Mouse (Mus musculus) neural tube, embryonic 12.5 days (tissue): ENCODE data around the gene Atp2a2. TPM values are rescaled to one million over a fixed set of nuclear protein-coding genes. Genes with fewer than 3 reads are reported as not detected.

Experiments used
- ATAC-seq: fragments of 200-750 bp; cut with Nextera tagmentation; 2 replicates; pipeline ENCODE4 v1.8.0; 2017; ENCODE audit warnings: low read depth, mild to moderate bottlenecking, moderate TSS enrichment, moderate library complexity; ENCODE audit not compliant: low FRiP score
- H3K27ac ChIP-seq: fragments of 300-500 bp; sonication (generic); 2 replicates; pipeline ENCODE4 v1.5.1; 2016
- H3K27me3 ChIP-seq: fragments of 300-500 bp; sonication (generic); replicated peaks from 2 replicates; pipeline ENCODE4 v1.6.1; 2016; ENCODE audit warnings: mild to moderate bottlenecking
- H3K36me3 ChIP-seq: fragments of 300-500 bp; sonication (generic); 2 replicates; pipeline ENCODE4 v1.6.1; 2016; ENCODE audit warnings: mild to moderate bottlenecking
- H3K4me1 ChIP-seq: fragments of 300-500 bp; sonication (generic); 2 replicates; pipeline ENCODE4 v1.6.1; 2016
- H3K4me2 ChIP-seq: fragments of 300-500 bp; sonication (generic); replicated peaks from 2 replicates; pipeline ENCODE4 v1.6.1; 2016; ENCODE audit warnings: mild to moderate bottlenecking
- H3K4me3 ChIP-seq: fragments of 300-500 bp; sonication (generic); 2 replicates; pipeline ENCODE4 v1.5.1; 2016
- H3K9ac ChIP-seq: fragments of 300-500 bp; sonication (generic); 2 replicates; pipeline ENCODE4 v1.6.1; 2016; ENCODE audit warnings: mild to moderate bottlenecking
- H3K9me3 ChIP-seq: fragments of 300-500 bp; sonication (generic); 2 replicates; pipeline ENCODE4 v1.6.1; 2016; ENCODE audit warnings: mild to moderate bottlenecking
- WGBS: fragments of 180-500 bp; shearing (Covaris S2); methylation state at CpG from one replicate; pipeline ENCODE4 v1.1.7; 2016; 5-methylcytosine and 5-hydroxymethylcytosine counted together
- polyA plus RNA-seq: library from polyadenylated mRNA; unstranded; fragments of >200 nt; fragmentation: Nextera tagmentation; extraction: Ambion mirVana; gene quantifications from 2 replicates; pipeline ENCODE4 v1.2.1, GENCODE M21; 2016

Atp2a2 gene
- polyA plus RNA-seq: 67.6 and 76.1 TPM in 2 replicates

DNA sequence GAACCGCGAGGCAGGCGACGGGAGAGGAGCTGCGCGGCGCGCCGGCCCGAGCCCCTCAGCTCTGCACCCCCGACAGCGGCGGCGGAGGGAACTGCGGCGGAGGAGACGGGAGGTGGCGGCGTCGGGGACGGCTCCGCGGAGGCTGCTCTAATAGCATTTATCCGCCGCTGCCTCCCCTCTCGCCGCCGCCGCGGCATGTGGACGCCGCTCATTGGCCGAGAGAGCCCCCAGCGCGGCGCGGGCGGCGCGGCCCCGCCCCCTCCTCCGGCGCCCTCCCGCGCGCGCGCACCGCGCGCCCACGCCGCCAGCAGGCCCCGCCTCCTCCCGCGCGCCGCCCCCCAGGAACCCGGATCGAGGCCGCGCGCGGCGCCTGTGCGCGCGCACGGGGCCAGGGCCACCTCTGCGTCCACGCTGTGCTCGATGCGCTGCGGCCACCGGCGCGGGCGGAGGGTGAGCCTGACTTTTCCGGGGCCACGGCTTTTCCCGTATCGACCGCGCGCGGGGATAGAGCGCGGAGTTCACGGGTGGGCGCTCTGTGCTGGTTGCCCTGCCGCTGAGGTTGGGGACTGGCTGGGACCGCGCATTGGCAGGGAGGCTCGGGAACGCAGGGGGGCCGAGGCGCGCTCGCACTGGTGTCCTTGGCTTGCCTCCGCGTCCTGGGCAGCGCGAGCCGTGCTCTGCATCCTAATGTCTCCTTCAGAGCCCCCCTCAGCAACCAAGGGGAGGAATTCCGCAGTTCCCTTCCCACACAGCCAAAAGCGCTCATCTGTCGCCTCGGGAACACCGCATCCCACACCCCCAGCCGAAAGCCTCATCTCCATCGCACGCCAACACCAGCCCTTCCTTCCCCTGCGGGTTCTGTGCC, at the start of gene Atp2a2:
Gene Atp2a2, minus strand, starts transcription at position 149 of the 865 bp plus-strand sequence.
- under 1% methylated on average over 93 of the region's 113 CpGs for WGBS
- Histone ChIP-seq H3K36me3 (peaks cover 8% of the 10 kb centered on the region), H3K4me2 (peak within 1 kb of the TSS; percentile 73), H3K27me3 (no peaks in the 10 kb centered on the region), H3K4me1 (peaks cover 36% of the 10 kb centered on the region), H3K9ac (peak within 1 kb of the TSS; percentile 100), H3K9me3 (no peaks in the 10 kb centered on the region), H3K27ac (peak within 1 kb of the TSS; percentile 99), H3K4me3 (peak within 1 kb of the TSS; percentile 94)
- peak; percentile 93 for ATAC-seq

DNA sequence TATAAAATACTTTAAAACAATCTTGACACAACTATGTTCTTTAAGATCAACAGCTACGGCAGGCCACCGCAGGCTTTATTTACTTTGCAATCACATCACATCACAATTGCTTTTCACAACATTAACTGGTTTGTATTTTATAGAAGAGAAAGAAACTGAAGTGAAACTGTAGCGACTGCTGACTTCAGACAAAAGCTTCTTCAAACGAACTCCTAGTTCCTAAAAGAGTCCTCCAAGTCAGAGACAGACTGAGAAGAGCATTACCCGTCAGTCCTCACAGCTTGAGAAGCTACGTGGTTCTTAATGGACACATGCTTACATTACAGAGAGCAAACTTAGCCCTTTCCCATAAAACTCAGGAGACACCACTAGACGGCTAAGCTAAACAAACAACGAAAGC, 48.4 kb upstream of the Atp2a2 start:
- Histone ChIP-seq H3K27me3 (no peaks in the 10 kb centered on the region), H3K4me2 (no peak overlapping the region), H3K4me3 (no peak overlapping the region), H3K9me3 (no peaks in the 10 kb centered on the region), H3K9ac (no peak overlapping the region), H3K36me3 (0 out of 2 replicates have a peak, but pooled peaks cover 3% of the 10 kb centered on the region), H3K4me1 (no peaks in the 10 kb centered on the region), H3K27ac (no peak overlapping the region)
- 63% methylated on average over 8 of the region's 8 CpGs for WGBS
- no peak for ATAC-seq

DNA sequence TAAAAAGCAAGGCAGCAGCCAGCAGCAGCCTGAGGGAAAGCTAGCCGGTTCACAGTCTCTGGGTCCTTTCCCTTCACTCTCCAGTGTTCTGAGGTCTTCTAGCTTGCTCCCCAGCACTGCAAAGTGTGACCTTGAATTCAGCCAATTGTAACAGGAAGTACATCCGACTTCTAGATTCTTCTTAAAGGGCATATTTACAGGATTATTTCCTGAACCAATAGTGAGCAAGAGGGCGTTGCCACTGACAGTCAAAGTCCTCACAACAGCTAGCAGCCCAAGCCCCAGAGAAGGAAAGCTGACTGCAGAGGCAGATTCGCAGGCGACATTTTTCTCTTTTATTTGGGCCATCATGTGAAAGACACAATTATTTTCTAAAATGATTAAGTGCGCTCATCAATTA, 46.6 kb upstream of the Atp2a2 start:
- 0 out of 2 replicates have a peak, but pooled peaks cover 6% of the 10 kb centered on the region for H3K36me3 ChIP-seq
- H3K4me1 ChIP-seq: no peaks in the 10 kb centered on the region
- WGBS: 83% methylated on average over 6 of the region's 6 CpGs
- H3K27ac ChIP-seq: no peak overlapping the region
- ATAC-seq: no peak
- no peaks in the 10 kb centered on the region for H3K27me3 ChIP-seq
- no peak overlapping the region for H3K4me2 ChIP-seq
- H3K9ac ChIP-seq: no peak overlapping the region
- H3K9me3 ChIP-seq: no peaks in the 10 kb centered on the region
- no peak overlapping the region for H3K4me3 ChIP-seq

DNA sequence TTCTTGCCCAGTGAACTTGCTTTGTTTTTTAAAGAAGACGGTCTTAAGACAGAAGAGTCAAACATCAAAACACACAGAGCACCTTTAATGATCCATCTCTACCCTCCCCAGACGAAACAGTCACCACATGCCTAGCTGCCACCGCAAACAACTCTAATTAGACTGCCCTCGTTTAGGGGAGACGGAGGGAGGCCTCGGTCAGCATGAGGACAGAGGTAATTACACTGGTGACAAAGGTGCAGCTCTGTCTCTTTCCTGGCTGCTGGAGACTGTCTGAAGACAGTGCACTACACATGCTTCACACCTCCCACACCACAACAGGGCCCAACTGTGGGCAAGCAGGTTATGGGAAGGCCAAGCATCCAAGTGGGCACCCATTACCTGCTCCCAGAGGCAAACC, 45.8 kb upstream of the Atp2a2 start:
- Histone ChIP-seq H3K27ac (no peak overlapping the region), H3K4me1 (no peaks in the 10 kb centered on the region)

DNA sequence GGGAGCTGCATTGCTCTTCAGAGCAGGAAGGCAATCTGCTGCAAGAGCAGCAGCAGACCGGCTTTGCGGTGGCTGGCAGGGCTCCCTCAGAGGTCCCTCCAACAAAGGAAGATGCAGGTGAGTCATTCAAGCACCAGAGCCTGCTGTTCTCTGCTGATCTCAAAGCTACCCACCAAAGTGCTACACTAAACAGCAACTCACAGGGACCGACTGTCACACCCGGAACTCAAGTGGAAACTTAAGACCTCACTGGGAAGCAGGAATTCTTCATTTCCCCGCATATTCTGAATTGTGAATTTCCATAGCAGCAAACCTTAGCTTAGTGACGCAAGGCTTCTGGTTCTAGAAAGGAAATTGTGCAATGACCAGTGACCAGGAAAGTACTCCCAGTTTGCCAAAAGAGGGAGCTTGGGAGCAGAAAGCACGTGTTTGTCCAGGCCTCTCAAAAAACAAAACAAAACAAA, 45.3 kb upstream of the Atp2a2 start:
- 64% methylated on average over 7 of the region's 7 CpGs for WGBS
- no peak for ATAC-seq
- H3K4me1 ChIP-seq: no peaks in the 10 kb centered on the region
- no peak overlapping the region for H3K9ac ChIP-seq
- no peak overlapping the region for H3K4me2 ChIP-seq
- H3K4me3 ChIP-seq: no peak overlapping the region
- 0 out of 2 replicates have a peak, but pooled peaks cover 6% of the 10 kb centered on the region for H3K36me3 ChIP-seq
- H3K9me3 ChIP-seq: no peaks in the 10 kb centered on the region
- no peak overlapping the region for H3K27ac ChIP-seq
- no peaks in the 10 kb centered on the region for H3K27me3 ChIP-seq

More for the DNA sequence above, 45.8 kb upstream of the Atp2a2 start:
- H3K9ac ChIP-seq: no peak overlapping the region
- 26% methylated on average over 6 of the region's 6 CpGs for WGBS
- 0 out of 2 replicates have a peak, but pooled peaks cover 6% of the 10 kb centered on the region for H3K36me3 ChIP-seq
- no peak for ATAC-seq
- no peaks in the 10 kb centered on the region for H3K27me3 ChIP-seq
- no peak overlapping the region for H3K4me3 ChIP-seq
- H3K9me3 ChIP-seq: no peaks in the 10 kb centered on the region
- no peak overlapping the region for H3K4me2 ChIP-seq

DNA sequence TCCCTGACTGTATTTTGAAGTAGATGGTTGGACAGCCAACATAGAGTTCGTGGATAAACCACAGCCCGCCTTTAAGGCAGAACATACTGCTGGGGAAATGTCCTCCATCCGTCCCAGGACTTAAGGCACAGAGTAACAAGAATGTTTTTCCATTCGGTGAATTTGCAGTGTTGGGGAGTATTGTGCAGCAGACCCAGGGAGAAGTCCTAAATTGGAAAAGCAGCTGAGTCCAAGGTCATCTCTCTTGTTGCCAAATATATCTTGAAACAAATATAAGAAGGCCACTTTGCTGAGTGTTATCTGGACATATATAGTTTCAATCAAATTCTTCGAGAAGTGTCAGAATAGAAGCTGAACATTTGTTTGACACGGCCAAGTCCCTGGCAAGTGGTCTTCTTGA, 41.4 kb upstream of the Atp2a2 start:
- WGBS: 93% methylated on average over 6 of the region's 6 CpGs
- Histone ChIP-seq H3K27me3 (no peaks in the 10 kb centered on the region), H3K9me3 (no peaks in the 10 kb centered on the region), H3K4me2 (no peak overlapping the region), H3K4me3 (no peak overlapping the region), H3K36me3 (peaks cover 9% of the 10 kb centered on the region), H3K9ac (no peak overlapping the region), H3K27ac (no peak overlapping the region), H3K4me1 (no peaks in the 10 kb centered on the region)
- ATAC-seq: no peak

DNA sequence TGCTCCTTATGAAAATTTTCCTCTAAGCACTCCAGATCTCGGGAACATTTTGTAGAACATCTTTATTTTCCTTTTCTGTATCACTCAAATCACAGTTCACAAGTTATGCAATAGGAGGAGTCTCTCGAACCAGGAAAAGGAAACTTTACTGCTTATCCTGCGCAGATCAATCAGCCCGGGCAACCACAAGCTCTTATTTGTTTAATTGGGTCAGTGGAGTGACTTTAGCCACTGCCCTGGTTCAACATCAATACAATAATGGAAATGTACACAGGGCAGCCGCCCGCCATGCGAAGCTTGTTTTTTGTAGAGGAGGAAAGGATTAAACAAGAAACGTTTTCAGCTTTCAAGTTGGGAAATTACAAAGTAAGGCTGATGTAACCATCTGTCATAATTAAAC, 39.8 kb upstream of the Atp2a2 start:
- Histone ChIP-seq H3K27ac (no peak overlapping the region), H3K36me3 (peaks cover 9% of the 10 kb centered on the region), H3K9me3 (no peaks in the 10 kb centered on the region), H3K4me3 (no peak overlapping the region), H3K9ac (no peak overlapping the region), H3K27me3 (no peaks in the 10 kb centered on the region), H3K4me2 (no peak overlapping the region), H3K4me1 (no peaks in the 10 kb centered on the region)
- ATAC-seq: no peak
- WGBS: 92% methylated on average over 8 of the region's 8 CpGs

DNA sequence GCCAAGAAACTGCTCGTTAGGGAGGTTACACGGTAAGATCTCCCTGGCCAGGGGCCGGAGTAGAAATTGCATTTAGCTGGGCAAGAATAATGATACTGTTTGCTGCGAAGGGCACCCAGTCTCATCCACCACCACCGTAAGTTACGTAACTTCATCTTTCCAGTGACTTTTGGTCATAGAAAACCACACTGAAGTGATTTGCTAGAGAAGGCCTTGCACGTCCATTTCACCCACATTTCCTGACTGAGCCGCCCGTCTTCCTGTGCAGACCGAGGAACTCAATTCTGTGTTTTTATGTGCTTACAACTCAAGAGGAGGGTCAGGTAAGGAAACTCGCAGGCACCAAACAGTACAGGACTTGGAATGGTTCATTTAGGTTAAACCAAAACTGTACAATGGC, 36.1 kb upstream of the Atp2a2 start:
- no peak overlapping the region for H3K4me3 ChIP-seq
- no peaks in the 10 kb centered on the region for H3K4me1 ChIP-seq
- no peak for ATAC-seq
- no peak overlapping the region for H3K4me2 ChIP-seq
- WGBS: 97% methylated on average over 11 of the region's 11 CpGs
- no peak overlapping the region for H3K27ac ChIP-seq
- H3K27me3 ChIP-seq: no peaks in the 10 kb centered on the region
- H3K36me3 ChIP-seq: peaks cover 6% of the 10 kb centered on the region
- no peaks in the 10 kb centered on the region for H3K9me3 ChIP-seq
- H3K9ac ChIP-seq: no peak overlapping the region

DNA sequence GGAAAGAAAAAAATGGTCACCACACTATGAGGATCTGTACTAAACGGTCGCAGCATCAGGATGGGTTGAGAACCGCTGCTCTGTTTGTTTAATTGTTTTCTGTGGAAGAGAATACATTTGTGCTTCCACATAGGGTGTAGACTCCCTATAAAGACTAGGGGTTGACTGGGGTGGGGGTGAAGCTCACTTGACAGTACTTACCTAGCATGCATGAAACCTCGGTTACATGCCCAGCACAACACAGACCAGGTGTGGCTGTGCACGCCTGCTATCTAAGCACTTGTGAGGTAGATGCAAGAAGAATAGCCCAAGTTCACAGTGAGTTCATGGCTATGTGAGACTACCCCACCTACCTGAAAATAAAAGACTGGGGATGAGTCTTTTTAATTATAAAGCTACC, 35.6 kb upstream of the Atp2a2 start:
- no peaks in the 10 kb centered on the region for H3K4me1 ChIP-seq
- H3K9me3 ChIP-seq: no peaks in the 10 kb centered on the region
- ATAC-seq: no peak
- no peak overlapping the region for H3K4me2 ChIP-seq
- no peak overlapping the region for H3K4me3 ChIP-seq
- WGBS: 95% methylated on average over 5 of the region's 5 CpGs
- H3K9ac ChIP-seq: no peak overlapping the region
- no peaks in the 10 kb centered on the region for H3K27me3 ChIP-seq
- H3K27ac ChIP-seq: no peak overlapping the region
- peaks cover 6% of the 10 kb centered on the region for H3K36me3 ChIP-seq

DNA sequence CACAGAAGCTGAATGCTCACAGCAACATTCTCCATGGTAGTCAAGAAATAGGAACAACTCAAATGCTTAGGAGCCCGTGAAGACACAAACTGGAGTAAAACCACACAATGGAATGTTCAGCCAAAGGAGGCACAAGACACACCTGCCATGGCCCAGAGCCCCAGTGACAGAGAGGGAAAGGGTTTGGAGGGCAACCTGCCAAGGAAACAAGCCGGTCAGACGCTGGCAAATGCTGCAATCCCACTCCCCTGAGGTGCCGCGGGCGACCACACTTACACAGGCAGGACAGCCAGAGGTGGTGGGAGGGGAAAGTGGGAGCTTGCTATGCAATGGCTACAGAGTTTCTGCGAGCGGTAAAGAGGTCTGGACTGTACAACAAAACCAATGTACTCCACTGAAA, 31.9 kb upstream of the Atp2a2 start:
- H3K4me1 ChIP-seq: 0 out of 2 replicates have a peak, but pooled peaks cover 4% of the 10 kb centered on the region
- H3K36me3 ChIP-seq: no peaks in the 10 kb centered on the region; the same call in 1 of the 2 replicates
- no peaks in the 10 kb centered on the region for H3K9me3 ChIP-seq
- H3K4me3 ChIP-seq: no peak overlapping the region
- no peaks in the 10 kb centered on the region for H3K27me3 ChIP-seq
- H3K27ac ChIP-seq: no peak overlapping the region
- no peak for ATAC-seq
- no peak overlapping the region for H3K9ac ChIP-seq
- WGBS: 90% methylated on average over 8 of the region's 8 CpGs
- no peak overlapping the region for H3K4me2 ChIP-seq

DNA sequence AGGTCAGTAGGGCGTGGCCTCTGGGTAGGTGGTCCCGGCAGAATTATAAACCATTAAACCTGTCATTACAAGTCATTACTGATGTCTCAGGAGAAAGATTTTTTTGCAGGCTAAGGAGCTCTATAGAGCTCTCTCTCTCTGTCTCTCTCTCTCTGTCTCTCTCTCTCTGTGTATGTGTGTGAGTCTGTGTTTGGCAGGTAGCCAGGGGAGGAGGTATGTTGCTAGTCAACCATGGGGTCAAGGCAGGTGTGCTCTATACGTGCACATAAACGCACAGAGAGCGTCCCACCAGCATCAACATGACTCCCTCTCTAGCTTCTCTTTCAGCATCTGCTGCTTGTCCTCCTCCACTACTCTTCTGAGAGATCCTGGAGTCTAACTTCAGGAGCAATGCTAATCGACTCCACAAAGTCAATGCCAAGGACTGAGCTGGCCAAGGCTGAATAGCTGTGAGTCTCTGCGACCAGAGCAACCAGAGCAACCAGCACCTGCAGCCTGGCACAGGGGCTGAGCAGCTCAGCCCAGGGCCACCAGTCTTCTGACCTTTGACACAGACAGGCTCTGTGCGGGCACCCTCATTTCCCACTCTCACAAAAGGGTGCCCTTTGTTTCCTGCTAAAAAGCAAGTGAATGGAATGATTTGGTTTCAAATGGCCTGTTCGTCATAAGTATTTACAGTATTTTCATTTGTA, 28.0 kb upstream of the Atp2a2 start:
- 76% methylated on average over 9 of the region's 9 CpGs for WGBS
- H3K36me3 ChIP-seq: peaks cover 3% of the 10 kb centered on the region; the same call in 1 of the 2 replicates
- H3K9me3 ChIP-seq: no peaks in the 10 kb centered on the region
- ATAC-seq: no peak
- no peak overlapping the region for H3K9ac ChIP-seq
- peaks cover 4% of the 10 kb centered on the region; the same call in 1 of the 2 replicates for H3K4me1 ChIP-seq
- H3K4me2 ChIP-seq: no peak overlapping the region
- H3K4me3 ChIP-seq: no peak overlapping the region
- H3K27me3 ChIP-seq: no peaks in the 10 kb centered on the region
- H3K27ac ChIP-seq: no peak overlapping the region

DNA sequence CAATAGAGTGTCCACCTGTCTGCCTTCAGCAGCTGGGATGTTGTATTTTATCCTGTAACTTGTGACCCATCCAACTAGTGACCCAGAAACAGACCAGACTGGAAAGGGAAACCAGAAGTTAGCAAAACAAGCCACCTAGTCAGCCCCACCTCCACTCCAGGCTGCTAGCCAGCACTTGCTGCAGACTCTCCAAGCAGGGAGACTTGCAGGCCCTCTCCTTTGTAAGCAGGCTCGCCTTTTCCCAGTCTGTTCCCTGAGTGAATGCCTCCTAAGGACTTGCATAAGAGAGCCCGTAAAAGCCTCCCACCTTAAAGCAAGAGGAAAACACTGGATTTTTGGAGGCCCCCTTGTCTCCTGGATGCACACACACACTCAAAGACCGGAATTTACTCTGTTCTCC, 27.3 kb upstream of the Atp2a2 start:
- no peaks in the 10 kb centered on the region for H3K27me3 ChIP-seq
- H3K27ac ChIP-seq: no peak overlapping the region
- no peak overlapping the region for H3K9ac ChIP-seq
- peaks cover 3% of the 10 kb centered on the region; the same call in 1 of the 2 replicates for H3K36me3 ChIP-seq
- peaks cover 4% of the 10 kb centered on the region; the same call in 1 of the 2 replicates for H3K4me1 ChIP-seq
- 57% methylated on average over 3 of the region's 3 CpGs for WGBS
- H3K4me2 ChIP-seq: no peak overlapping the region
- H3K9me3 ChIP-seq: no peaks in the 10 kb centered on the region
- ATAC-seq: no peak
- H3K4me3 ChIP-seq: no peak overlapping the region
